Mouse (Mus musculus) stomach, embryonic 16.5 days (tissue): ENCODE data around the gene Chrdl2. TPM values are rescaled to one million over a fixed set of nuclear protein-coding genes. Genes with fewer than 3 reads are reported as not detected.

Experiments used
- ATAC-seq: fragments of 200-750 bp; cut with Nextera tagmentation; 2 replicates; pipeline ENCODE4 v1.8.0; 2017; ENCODE audit warnings: moderate number of reproducible peaks, moderate TSS enrichment; ENCODE audit not compliant: insufficient read depth, low FRiP score
- H3K27ac ChIP-seq: fragments of 300-500 bp; sonication (generic); 2 replicates; pipeline ENCODE4 v1.5.1; 2014; ENCODE audit warnings: low read length
- H3K27me3 ChIP-seq: fragments of 300-500 bp; sonication (generic); 2 replicates; pipeline ENCODE4 v1.6.1; 2014; ENCODE audit warnings: low read length, control low read depth, mixed read lengths; ENCODE audit not compliant: control insufficient read depth, insufficient read depth
- H3K36me3 ChIP-seq: fragments of 300-500 bp; sonication (generic); 2 replicates; pipeline ENCODE4 v1.6.1; 2014; ENCODE audit warnings: low read length; ENCODE audit not compliant: control insufficient read depth, insufficient read depth
- H3K4me1 ChIP-seq: fragments of 300-500 bp; sonication (generic); 2 replicates; pipeline ENCODE4 v1.6.1; 2014; ENCODE audit warnings: low read length, control low read depth, mixed read lengths; ENCODE audit not compliant: control insufficient read depth, insufficient read depth
- H3K4me2 ChIP-seq: fragments of 300-500 bp; sonication (generic); 2 replicates; pipeline ENCODE4 v1.6.1; 2014; ENCODE audit warnings: low read depth, low read length, mixed read lengths
- H3K4me3 ChIP-seq: fragments of 300-500 bp; sonication (generic); replicated peaks from 2 replicates; pipeline ENCODE4 v1.5.1; 2014; ENCODE audit warnings: mild to moderate bottlenecking, low read length
- H3K9ac ChIP-seq: fragments of 300-500 bp; sonication (generic); 2 replicates; pipeline ENCODE4 v1.6.1; 2014; ENCODE audit warnings: low read length
- H3K9me3 ChIP-seq: fragments of 300-500 bp; sonication (generic); replicated peaks from 2 replicates; pipeline ENCODE4 v1.6.1; 2016; ENCODE audit warnings: low read length, control low read depth; ENCODE audit not compliant: control insufficient read depth
- WGBS: fragments of 180-500 bp; shearing (Covaris S2); extraction: QIAGEN DNeasy Blood & Tissue Kit; methylation state at CpG from one replicate; pipeline ENCODE4 v1.1.7; 2014; 5-methylcytosine and 5-hydroxymethylcytosine counted together
- polyA plus RNA-seq: library from polyadenylated mRNA; unstranded; fragments of >200 nt; fragmentation: Nextera tagmentation; extraction: Ambion mirVana; gene quantifications from 2 replicates; pipeline ENCODE4 v1.2.1, GENCODE M21; 2015

Chrdl2 gene
- polyA plus RNA-seq, 1 experiment from 2014 or later = 0.48 TPM

DNA sequence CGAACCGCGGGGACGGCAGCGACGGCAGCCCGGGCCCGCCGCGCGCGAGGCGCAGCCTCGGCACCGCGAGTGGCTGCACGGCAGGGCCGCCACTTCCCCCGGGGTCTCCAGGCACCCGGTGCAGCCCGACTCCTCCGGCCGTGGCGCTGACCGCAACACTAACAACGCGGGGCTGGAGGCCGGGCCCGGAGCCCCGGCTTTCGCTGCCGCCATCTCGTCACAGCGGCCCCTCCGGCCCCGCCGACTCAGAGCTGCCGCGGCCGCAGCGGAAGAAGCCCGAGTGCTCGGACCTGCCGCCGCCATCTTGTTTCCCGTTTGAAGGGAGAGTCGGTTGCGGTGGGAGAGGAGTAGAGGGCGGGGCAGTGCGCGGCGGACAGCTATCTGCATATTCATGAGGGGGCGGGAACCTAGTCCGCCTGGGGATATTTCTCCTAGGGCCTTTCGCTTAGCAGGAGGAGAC, 25.8 kb upstream of the Chrdl2 start, which contains the start of gene Rnf169:
Rnf169 (minus strand) TSS at position 317 of the 460 bp plus-strand sequence.
- Histone ChIP-seq H3K9ac (peak within 1 kb of the TSS; percentile 92), H3K4me2 (peak within 1 kb of the TSS; percentile 81), H3K36me3 (no peaks in the 10 kb centered on the region), H3K27ac (peak within 1 kb of the TSS; percentile 91), H3K27me3 (no peaks in the 10 kb centered on the region), H3K4me3 (peak within 1 kb of the TSS; percentile 76), H3K9me3 (peaks cover 2% of the 10 kb centered on the region; the same call in 1 of the 2 replicates), H3K4me1 (peaks cover 14% of the 10 kb centered on the region)
- 0% methylated on average over 51 of the region's 55 CpGs for WGBS
- peak; percentile 96 for ATAC-seq

DNA sequence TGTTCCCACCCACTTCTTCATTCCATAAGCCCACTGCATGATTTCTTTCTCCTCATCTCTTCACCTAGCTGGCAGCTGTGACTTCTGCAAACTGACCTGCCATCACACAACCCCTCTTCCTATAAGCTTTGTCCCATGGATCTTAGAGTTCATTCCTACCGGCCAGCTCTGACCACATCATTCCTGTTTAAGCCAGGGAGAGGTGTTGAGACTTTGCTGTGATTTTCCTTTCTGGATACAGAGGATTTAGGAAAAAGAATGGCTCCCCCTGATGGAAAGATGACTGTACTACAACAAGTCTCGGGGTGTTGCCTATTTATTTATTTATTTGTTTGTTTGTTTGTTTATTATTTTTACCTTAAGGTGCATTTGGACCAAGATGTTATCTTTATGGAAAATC, 24.7 kb upstream of the Chrdl2 start:
- Histone ChIP-seq H3K4me2 (no peak overlapping the region), H3K4me1 (peaks cover 7% of the 10 kb centered on the region), H3K36me3 (no peaks in the 10 kb centered on the region), H3K27me3 (no peaks in the 10 kb centered on the region), H3K9ac (no peak overlapping the region), H3K27ac (no peak overlapping the region), H3K4me3 (no peak overlapping the region), H3K9me3 (peaks cover 2% of the 10 kb centered on the region; the same call in 1 of the 2 replicates)
- no peak for ATAC-seq
- WGBS = 11% methylated on average over 2 of the region's 2 CpGs

DNA sequence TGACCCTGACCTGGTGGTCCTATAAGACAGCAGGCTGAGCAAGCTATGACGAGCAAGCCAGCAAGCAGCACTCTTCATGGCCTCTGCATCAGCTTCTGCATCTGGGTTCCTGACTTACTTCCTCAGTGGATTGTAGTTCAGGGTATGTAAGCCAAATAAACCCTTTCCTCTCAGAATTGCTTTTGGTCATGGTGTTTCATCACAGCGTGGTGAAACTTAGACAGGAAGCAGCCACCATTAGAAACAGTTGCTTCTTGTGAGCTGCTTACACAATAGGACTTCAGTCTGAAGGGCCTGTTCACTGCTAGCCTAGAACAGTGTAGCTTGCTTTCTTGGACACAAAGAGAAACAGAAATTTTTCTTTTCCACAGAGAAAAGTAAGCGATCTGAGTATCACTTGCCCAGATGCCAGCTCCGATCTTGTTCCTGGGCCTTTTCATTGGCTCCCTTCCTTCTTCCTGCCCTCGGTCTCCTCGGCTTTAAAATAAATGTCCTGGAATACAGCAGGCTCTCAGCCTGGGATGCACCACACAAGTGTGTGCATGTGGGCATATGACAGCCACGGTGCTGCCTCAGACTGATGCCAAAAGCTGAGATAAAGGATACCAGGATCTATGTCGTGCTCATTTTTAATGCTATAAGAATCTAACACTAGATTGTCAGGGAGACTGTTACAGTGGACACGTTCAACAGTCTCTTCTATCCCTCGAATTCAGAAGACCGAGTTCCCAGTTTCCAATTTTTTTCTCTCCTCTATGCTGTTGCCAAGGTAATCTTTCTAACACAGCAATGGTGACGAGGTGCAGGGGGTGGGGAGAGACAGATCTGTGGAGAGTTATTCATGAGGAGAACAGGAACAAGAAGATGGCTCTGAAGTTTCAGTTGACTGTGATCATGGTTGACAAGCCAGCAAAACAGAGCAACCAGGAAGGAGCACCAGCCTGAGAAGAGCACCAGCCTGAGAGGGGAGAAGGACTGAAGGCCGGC, 23.4 kb upstream of the Chrdl2 start:
- WGBS = 82% methylated on average over 13 of the region's 13 CpGs

DNA sequence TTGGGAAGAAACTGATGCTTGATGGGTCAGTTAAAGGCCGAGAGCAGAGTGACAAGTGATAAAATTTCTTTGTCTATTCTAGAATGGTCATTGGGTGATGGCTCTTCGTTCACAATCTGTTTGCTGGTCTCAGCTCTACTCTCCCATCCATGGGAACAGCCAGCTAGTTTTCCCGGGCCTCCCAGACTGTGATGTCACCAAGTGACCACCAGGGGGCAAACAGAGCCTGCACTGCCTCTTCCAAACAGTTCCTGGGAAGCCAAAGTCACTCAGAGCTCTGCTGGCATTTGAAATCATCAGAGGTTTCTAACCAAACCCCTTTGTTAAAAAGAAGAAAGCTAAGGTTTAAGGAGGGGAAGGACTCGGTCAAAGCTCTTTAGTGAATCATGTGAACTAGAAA, 17.2 kb upstream of the Chrdl2 start:
- Histone ChIP-seq H3K4me3 (no peak overlapping the region), H3K36me3 (no peaks in the 10 kb centered on the region), H3K27ac (no peak overlapping the region), H3K9me3 (no peaks in the 10 kb centered on the region), H3K4me1 (no peaks in the 10 kb centered on the region), H3K9ac (no peak overlapping the region), H3K27me3 (no peaks in the 10 kb centered on the region), H3K4me2 (no peak overlapping the region)
- 6% methylated on average over 4 of the region's 4 CpGs for WGBS
- no peak for ATAC-seq

More for the DNA sequence above, 23.4 kb upstream of the Chrdl2 start:
- Histone ChIP-seq H3K4me2 (no peak overlapping the region), H3K36me3 (no peaks in the 10 kb centered on the region), H3K4me1 (peaks cover 7% of the 10 kb centered on the region), H3K4me3 (no peak overlapping the region), H3K27me3 (no peaks in the 10 kb centered on the region), H3K9me3 (no peaks in the 10 kb centered on the region), H3K9ac (no peak overlapping the region), H3K27ac (no peak overlapping the region)
- ATAC-seq = no peak

DNA sequence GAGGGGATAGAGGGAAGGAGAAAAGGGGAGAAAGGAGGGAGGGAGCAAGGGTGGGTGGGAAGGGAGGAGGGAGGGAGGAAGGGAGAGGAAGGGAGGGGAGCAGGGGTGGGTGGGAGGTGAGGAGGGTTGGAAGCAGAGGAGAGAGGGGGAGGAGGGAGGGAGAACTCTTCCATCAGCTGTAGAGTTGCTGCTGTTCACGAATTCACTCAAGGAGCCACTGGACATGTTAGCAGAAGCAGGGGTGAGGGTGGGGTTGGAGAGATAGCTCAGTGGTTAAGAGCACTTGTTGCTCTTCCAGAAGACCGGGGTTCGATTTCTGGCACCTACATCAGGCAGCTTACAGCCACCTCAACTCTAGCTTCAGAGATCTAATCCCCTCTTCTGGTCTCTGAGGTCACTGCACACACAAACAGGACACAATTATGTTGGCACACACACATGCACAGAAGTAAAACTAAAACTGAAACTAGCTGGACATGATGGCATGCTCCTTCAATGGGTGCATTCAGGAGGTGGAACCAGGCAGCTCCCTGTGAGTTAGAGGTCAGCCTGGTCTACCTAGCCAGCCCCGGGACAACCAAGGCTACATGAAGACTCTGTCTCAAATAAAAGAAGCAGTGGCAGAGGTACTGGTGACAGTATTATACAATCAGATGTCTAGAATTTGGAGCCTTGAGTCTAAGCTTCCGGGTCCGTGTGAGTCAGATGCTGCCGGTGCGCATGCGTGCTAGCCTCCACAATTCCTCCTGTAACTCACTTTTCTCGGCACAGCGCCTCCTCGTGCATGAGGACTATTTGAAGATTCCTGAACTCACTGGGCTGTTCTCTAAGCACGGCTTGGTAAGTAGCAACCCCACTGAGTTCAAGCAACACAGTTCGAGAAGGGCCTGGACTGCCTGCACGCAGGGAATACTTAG, 15.9 kb upstream of the Chrdl2 start:
- H3K4me3 ChIP-seq = no peak overlapping the region
- H3K9me3 ChIP-seq = no peaks in the 10 kb centered on the region
- H3K4me1 ChIP-seq = no peaks in the 10 kb centered on the region
- H3K9ac ChIP-seq = no peak overlapping the region
- no peak for ATAC-seq
- H3K27ac ChIP-seq = no peak overlapping the region
- WGBS = 62% methylated on average over 15 of the region's 15 CpGs
- H3K36me3 ChIP-seq = no peaks in the 10 kb centered on the region
- no peak overlapping the region for H3K4me2 ChIP-seq
- no peaks in the 10 kb centered on the region for H3K27me3 ChIP-seq

DNA sequence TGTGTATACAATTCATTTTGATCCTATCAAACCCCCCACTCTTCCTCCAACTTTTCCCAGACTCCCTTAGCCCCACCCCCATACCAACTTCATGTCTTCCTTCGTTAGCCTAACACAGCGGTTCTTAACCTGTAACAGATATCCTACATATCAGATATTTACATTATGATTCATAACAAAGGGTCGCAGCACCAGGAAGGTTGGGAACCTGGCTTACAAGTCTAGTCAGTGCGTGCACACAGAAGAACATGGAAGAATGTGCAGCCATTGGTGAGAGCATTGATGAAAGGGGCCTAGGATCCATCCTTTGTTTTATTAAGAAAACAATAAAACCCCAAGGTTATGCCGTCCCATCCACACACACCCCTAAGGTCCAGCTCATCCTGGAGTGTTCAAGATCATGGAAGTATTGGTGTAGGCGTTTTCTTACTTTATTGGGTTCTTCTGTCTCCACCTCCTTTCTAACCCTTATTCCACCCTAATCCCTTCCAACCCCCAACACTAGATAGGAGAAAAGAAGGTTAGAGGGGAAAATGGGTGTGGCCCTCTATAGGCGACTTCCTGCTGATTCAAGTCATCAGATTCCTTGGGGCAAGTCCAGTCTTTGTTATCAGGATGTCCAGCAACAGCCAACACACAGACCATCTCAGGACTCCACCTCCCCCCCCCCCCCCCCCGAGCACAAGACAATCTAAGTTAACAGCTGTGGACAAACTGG, 14.8 kb upstream of the Chrdl2 start:
- ATAC-seq = peak; percentile 60
- Histone ChIP-seq H3K27ac (no peak overlapping the region), H3K36me3 (no peaks in the 10 kb centered on the region), H3K9ac (no peak overlapping the region), H3K9me3 (no peaks in the 10 kb centered on the region), H3K4me2 (no peak overlapping the region), H3K4me1 (no peaks in the 10 kb centered on the region), H3K27me3 (no peaks in the 10 kb centered on the region), H3K4me3 (no peak overlapping the region)
- WGBS = 65% methylated on average over 8 of the region's 8 CpGs

DNA sequence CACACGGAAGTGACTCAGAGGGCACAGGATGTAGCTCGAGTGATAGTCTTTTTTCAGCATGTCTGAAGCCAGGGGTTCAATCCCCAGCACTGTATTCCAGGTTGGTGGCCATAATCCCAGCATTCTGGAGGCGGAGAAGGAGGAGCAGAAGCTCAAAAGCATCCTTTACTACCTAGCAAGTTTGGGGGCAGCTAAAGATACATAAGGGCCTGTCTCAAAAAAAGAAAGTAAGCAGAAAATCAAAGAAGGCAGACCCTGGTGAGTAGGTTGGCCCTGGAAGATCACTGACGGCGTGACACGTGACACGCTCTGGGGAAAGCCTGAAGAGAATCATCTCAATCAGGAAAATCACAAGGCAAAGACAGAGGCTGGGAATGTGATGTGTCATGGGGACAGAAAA, 12.8 kb upstream of the Chrdl2 start:
- no peak overlapping the region for H3K4me3 ChIP-seq

DNA sequence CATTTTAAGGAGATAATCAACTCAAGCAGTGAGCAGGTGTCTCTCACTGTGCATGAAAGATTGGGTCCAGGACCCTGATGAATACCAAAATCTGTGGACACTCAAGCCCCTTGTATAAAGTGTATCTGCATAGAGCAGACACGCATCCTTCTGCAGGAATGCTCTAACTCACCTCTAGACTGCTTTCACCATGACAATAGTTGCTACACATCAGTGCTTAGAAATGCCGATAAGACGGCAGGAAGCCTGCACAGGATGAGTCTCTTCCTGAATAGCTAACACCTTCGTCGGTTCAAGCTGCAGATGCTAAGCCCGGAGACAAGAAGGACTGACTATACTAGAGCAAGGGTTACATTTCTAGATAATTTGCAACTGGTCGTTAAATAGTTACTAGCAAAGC, 10.8 kb upstream of the Chrdl2 start:
- Histone ChIP-seq H3K9me3 (no peaks in the 10 kb centered on the region), H3K27me3 (no peaks in the 10 kb centered on the region), H3K9ac (no peak overlapping the region), H3K27ac (no peak overlapping the region), H3K4me2 (no peak overlapping the region), H3K4me1 (no peaks in the 10 kb centered on the region), H3K36me3 (no peaks in the 10 kb centered on the region), H3K4me3 (no peak overlapping the region)
- ATAC-seq = no peak
- 70% methylated on average over 7 of the region's 7 CpGs for WGBS

More for the DNA sequence above, 12.8 kb upstream of the Chrdl2 start:
- Histone ChIP-seq H3K4me1 (no peaks in the 10 kb centered on the region), H3K27me3 (no peaks in the 10 kb centered on the region), H3K36me3 (no peaks in the 10 kb centered on the region), H3K27ac (no peak overlapping the region), H3K9ac (no peak overlapping the region), H3K4me2 (no peak overlapping the region), H3K9me3 (no peaks in the 10 kb centered on the region)
- ATAC-seq = no peak
- 84% methylated on average over 7 of the region's 7 CpGs for WGBS
